ENCODE assay signal across 8 mouse cellular contexts in the genomic region with DNA sequence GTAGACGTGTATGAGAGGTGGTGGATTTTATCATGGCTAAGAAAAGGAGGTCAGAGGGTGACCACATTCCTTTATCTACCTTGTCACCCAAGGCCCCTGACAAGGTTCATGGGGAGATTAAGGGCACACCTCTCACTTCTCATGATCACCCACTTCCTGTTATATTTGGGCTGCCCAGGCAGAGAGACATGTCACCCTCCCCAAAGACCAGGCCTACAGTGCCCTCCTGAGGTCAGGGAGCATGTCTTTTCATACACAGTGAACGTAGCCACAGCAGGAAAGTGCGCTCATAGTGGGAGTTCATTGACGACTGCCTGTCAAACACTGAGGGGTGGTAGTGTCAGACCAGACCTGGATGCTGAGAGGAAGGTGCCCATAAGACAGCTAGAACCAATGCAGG.
DNase-seq lines count a peak whose midpoint lies in the region; ATAC-seq and TF ChIP-seq lines count a peak whose summit lies in the region.

No protein-coding gene starts in this region.

- H3K4me1 ChIP-seq in hindbrain, embryonic 11.5 days (replicated peaks; ENCODE audit: control insufficient read depth, insufficient read depth, low read length) = no peaks in the 10 kb centered on the region
- H3K4me1 ChIP-seq in hindbrain, embryonic 10.5 days (replicated peaks) = peaks cover 9% of the 10 kb centered on the region
- peaks cover 3% of the 10 kb centered on the region; the same call in 1 of the 2 replicates for H3K4me1 ChIP-seq in cortical plate, adult 2 months (ENCODE audit: control insufficient read depth, insufficient read depth, low read length)

- ATAC-seq in hindbrain, embryonic 11.5 days (ENCODE audit: low FRiP score) = no peak
- peak; percentile 83 for ATAC-seq in megakaryocyte progenitor cell, adult 5-6 weeks (replicated peaks; ENCODE audit: poor library complexity)

- no peak overlapping the region for H3K9ac ChIP-seq in hindbrain, embryonic 11.5 days (ENCODE audit: low read depth, low read length)

- H3K4me3 ChIP-seq in hindbrain, embryonic 11.5 days (ENCODE audit: low read depth, low read length) = no peak overlapping the region
- H3K4me3 ChIP-seq in hindbrain, embryonic 10.5 days = no peak overlapping the region
- H3K4me3 ChIP-seq in cortical plate, adult 2 months (ENCODE audit: insufficient read depth, low read length) = no peak overlapping the region

- TF ChIP-seq CTCF in cortical plate, adult 2 months (IDR thresholded peaks at IDR 0.05; ENCODE audit: extremely low read depth, insufficient read depth, low read length) = peak; percentile 56

- H3K4me2 ChIP-seq in hindbrain, embryonic 11.5 days (replicated peaks; ENCODE audit: low read depth, low read length) = no peak overlapping the region

- no peaks in the 10 kb centered on the region for H3K9me3 ChIP-seq in hindbrain, embryonic 11.5 days (ENCODE audit: control insufficient read depth, low read length)
- no peaks in the 10 kb centered on the region for H3K9me3 ChIP-seq in hindbrain, embryonic 10.5 days

- 57% methylated on average over 4 of the region's 4 CpGs for WGBS in hindbrain, embryonic 11.5 days
- WGBS in hindbrain, embryonic 10.5 days = 50% methylated on average over 4 of the region's 4 CpGs

- TF ChIP-seq POLR2A in cortical plate, adult 2 months (IDR thresholded peaks at IDR 0.05; ENCODE audit: extremely low read depth, insufficient read depth, low read length) = no peak

- DNase-seq in hindbrain, embryonic 11.5 days (ENCODE audit: low spot score) = peak; percentile 22
- DNase-seq in hindbrain, embryonic 10.5 days (ENCODE audit: low spot score) = no peak
- DNase-seq in 3T3-L1 (ENCODE audit: low read depth, low spot score) (peak; percentile 73), ES-CJ7 (ENCODE audit: low read depth, low spot score) (peak; percentile 65)
- no peak for DNase-seq in frontal cortex, postnatal 25 days (ENCODE audit: low spot score in 2 of 2)
- no peak for DNase-seq in gastrocnemius, postnatal 4 days (ENCODE audit: low spot score in 2 of 2)

- no peaks in the 10 kb centered on the region for H3K27me3 ChIP-seq in hindbrain, embryonic 11.5 days (ENCODE audit: control insufficient read depth, insufficient read depth, low read length)
- H3K27me3 ChIP-seq in hindbrain, embryonic 10.5 days (ENCODE audit: insufficient read depth, poor library complexity, severe bottlenecking) = peaks cover 10% of the 10 kb centered on the region

- H3K36me3 ChIP-seq in hindbrain, embryonic 11.5 days (ENCODE audit: control insufficient read depth, insufficient read depth, low read length) = no peaks in the 10 kb centered on the region
- no peaks in the 10 kb centered on the region for H3K36me3 ChIP-seq in hindbrain, embryonic 10.5 days

- no peak overlapping the region for H3K27ac ChIP-seq in hindbrain, embryonic 11.5 days (ENCODE audit: low read depth, low read length)
- H3K27ac ChIP-seq in hindbrain, embryonic 10.5 days = no peak overlapping the region
- peak overlapping the region; percentile 16; the same call in 1 of the 2 replicates for H3K27ac ChIP-seq in cortical plate, adult 2 months (ENCODE audit: insufficient read depth, low read length)

Comparison
In these comparisons a context has a peak if more than half of its experiments do, and no peak if none do; other contexts are left out.
1. DNase-seq: peak in hindbrain, embryonic 11.5 days (single experiment), 3T3-L1 (single experiment) and ES-CJ7 (single experiment); none in hindbrain, embryonic 10.5 days (single experiment), frontal cortex, postnatal 25 days (0 of 2) and gastrocnemius, postnatal 4 days (0 of 2).